Mouse (Mus musculus) erythroblast, embryonic 14.5 days (primary cell): ENCODE results near the gene Fam222a. TPM values are rescaled to one million over a fixed set of nuclear protein-coding genes. Genes with fewer than 3 reads are reported as not detected.

Source experiments
- H3K27me3 ChIP-seq: 2 replicates; pipeline ENCODE4 v1.6.1; 2012; ENCODE audit warnings: inconsistent platforms; ENCODE audit not compliant: control insufficient read depth
- H3K36me3 ChIP-seq: 2 replicates; pipeline ENCODE4 v1.6.1; 2012; ENCODE audit warnings: mild to moderate bottlenecking, inconsistent platforms; ENCODE audit not compliant: control insufficient read depth
- H3K4me1 ChIP-seq: 2 replicates; pipeline ENCODE4 v1.6.1; 2012; ENCODE audit warnings: inconsistent platforms; ENCODE audit not compliant: control insufficient read depth
- H3K4me3 ChIP-seq: replicated peaks from 2 replicates; pipeline ENCODE3; 2012; ENCODE audit warnings: moderate library complexity, mild to moderate bottlenecking, inconsistent platforms
- H3K9me3 ChIP-seq: 2 replicates; pipeline ENCODE4 v1.6.1; 2012; ENCODE audit warnings: low read length, inconsistent platforms, mixed read lengths; ENCODE audit not compliant: control insufficient read depth
- GATA1 ChIP-seq: IDR thresholded peaks from 2 replicates; pipeline ENCODE4 v1.6.1; 2012; ENCODE audit warnings: low read length, inconsistent platforms, mixed read lengths
- TAL1 ChIP-seq: IDR thresholded peaks from 3 replicates; pipeline ENCODE4 v1.6.1; 2012; ENCODE audit warnings: low read length, inconsistent platforms, mixed read lengths
- polyA plus RNA-seq: library from polyadenylated mRNA; stranded (reverse); fragments of >175 nt; gene quantifications from 2 replicates; pipeline ENCODE4 v1.2.3, GENCODE M21; 2012

The Fam222a gene
- polyA plus RNA-seq, 1 experiment: 0.16 TPM

- peaks cover 22% of the 10 kb centered on the region for H3K27me3 ChIP-seq
- H3K4me3 ChIP-seq: no peak overlapping the region
- no peak for TF ChIP-seq GATA1
- TF ChIP-seq TAL1: no peak
- H3K4me1 ChIP-seq: no peaks in the 10 kb centered on the region
- no peaks in the 10 kb centered on the region for H3K9me3 ChIP-seq
- no peaks in the 10 kb centered on the region for H3K36me3 ChIP-seq
Measured at GRCm38 (mm10) chr5:114575986-114576605, 8.3 kb downstream of the Fam222a start.

- Histone ChIP-seq H3K27me3 (peaks cover under 1% of the 10 kb centered on the region), H3K36me3 (no peaks in the 10 kb centered on the region), H3K4me3 (no peak overlapping the region), H3K9me3 (no peaks in the 10 kb centered on the region), H3K4me1 (no peaks in the 10 kb centered on the region)
- TF ChIP-seq TAL1 (no peak), GATA1 (no peak)
Measured at GRCm38 (mm10) chr5:114578361-114578760, 10.5 kb downstream of the Fam222a start.

GRCm38 (mm10) chr5:114579714-114580357 lies 12.0 kb downstream of the Fam222a start:
- H3K4me3 ChIP-seq: no peak overlapping the region
- TF ChIP-seq TAL1: no peak
- no peak for TF ChIP-seq GATA1
- H3K9me3 ChIP-seq: no peaks in the 10 kb centered on the region
- no peaks in the 10 kb centered on the region for H3K27me3 ChIP-seq
- H3K4me1 ChIP-seq: no peaks in the 10 kb centered on the region
- no peaks in the 10 kb centered on the region for H3K36me3 ChIP-seq

GRCm38 (mm10) chr5:114581486-114581885 lies 13.7 kb downstream of the Fam222a start:
- Histone ChIP-seq H3K4me3 (no peak overlapping the region), H3K36me3 (no peaks in the 10 kb centered on the region), H3K4me1 (no peaks in the 10 kb centered on the region), H3K9me3 (no peaks in the 10 kb centered on the region), H3K27me3 (no peaks in the 10 kb centered on the region)
- TF ChIP-seq TAL1 (no peak), GATA1 (no peak)

- Histone ChIP-seq H3K27me3 (no peaks in the 10 kb centered on the region), H3K9me3 (no peaks in the 10 kb centered on the region), H3K4me3 (no peak overlapping the region), H3K4me1 (no peaks in the 10 kb centered on the region), H3K36me3 (no peaks in the 10 kb centered on the region)
- TF ChIP-seq GATA1 (no peak), TAL1 (no peak)
Measured at GRCm38 (mm10) chr5:114583046-114583445, 15.2 kb downstream of the Fam222a start.

GRCm38 (mm10) chr5:114583490-114584175 lies 15.8 kb downstream of the Fam222a start:
- no peaks in the 10 kb centered on the region for H3K36me3 ChIP-seq
- no peaks in the 10 kb centered on the region for H3K4me1 ChIP-seq
- H3K9me3 ChIP-seq: no peaks in the 10 kb centered on the region
- H3K27me3 ChIP-seq: no peaks in the 10 kb centered on the region
- H3K4me3 ChIP-seq: no peak overlapping the region
- TF ChIP-seq GATA1: no peak
- TF ChIP-seq TAL1: no peak

- H3K27me3 ChIP-seq: no peaks in the 10 kb centered on the region
- no peaks in the 10 kb centered on the region for H3K4me1 ChIP-seq
- no peak for TF ChIP-seq GATA1
- H3K4me3 ChIP-seq: no peak overlapping the region
- no peaks in the 10 kb centered on the region for H3K36me3 ChIP-seq
- no peaks in the 10 kb centered on the region for H3K9me3 ChIP-seq
Measured at GRCm38 (mm10) chr5:114584293-114585104, 16.7 kb downstream of the Fam222a start.

GRCm38 (mm10) chr5:114585682-114586081 lies 17.9 kb downstream of the Fam222a start:
- H3K4me1 ChIP-seq: peaks cover 9% of the 10 kb centered on the region
- H3K4me3 ChIP-seq: no peak overlapping the region
- H3K9me3 ChIP-seq: no peaks in the 10 kb centered on the region
- no peaks in the 10 kb centered on the region for H3K36me3 ChIP-seq
- no peaks in the 10 kb centered on the region for H3K27me3 ChIP-seq
- TF ChIP-seq TAL1: no peak
- TF ChIP-seq GATA1: no peak

- peaks cover 22% of the 10 kb centered on the region for H3K4me1 ChIP-seq
- H3K4me3 ChIP-seq: no peak overlapping the region
- no peaks in the 10 kb centered on the region for H3K36me3 ChIP-seq
- TF ChIP-seq GATA1 (no peak), TAL1 (no peak)
- H3K27me3 ChIP-seq: peaks cover 3% of the 10 kb centered on the region; the same call in 1 of the 2 replicates
- no peaks in the 10 kb centered on the region for H3K9me3 ChIP-seq
Measured at GRCm38 (mm10) chr5:114587908-114588307, 20.1 kb downstream of the Fam222a start.
